Mouse (Mus musculus) spleen, adult 18-20 months (tissue): Measurements from ENCODE around the gene Rheb.
"Not testable (repeated sequence)": the region's sequence is repeated elsewhere in the genome, so short reads cannot be mapped to it uniquely, and the experiment has no call there.

Experiments
- DNase-seq, 2 experiments: peaks; one replicate each; pipeline ENCODE4 v3.0.0; 2022; ENCODE audit warnings: mixed read lengths in 2 of 2

Rheb gene

DNA sequence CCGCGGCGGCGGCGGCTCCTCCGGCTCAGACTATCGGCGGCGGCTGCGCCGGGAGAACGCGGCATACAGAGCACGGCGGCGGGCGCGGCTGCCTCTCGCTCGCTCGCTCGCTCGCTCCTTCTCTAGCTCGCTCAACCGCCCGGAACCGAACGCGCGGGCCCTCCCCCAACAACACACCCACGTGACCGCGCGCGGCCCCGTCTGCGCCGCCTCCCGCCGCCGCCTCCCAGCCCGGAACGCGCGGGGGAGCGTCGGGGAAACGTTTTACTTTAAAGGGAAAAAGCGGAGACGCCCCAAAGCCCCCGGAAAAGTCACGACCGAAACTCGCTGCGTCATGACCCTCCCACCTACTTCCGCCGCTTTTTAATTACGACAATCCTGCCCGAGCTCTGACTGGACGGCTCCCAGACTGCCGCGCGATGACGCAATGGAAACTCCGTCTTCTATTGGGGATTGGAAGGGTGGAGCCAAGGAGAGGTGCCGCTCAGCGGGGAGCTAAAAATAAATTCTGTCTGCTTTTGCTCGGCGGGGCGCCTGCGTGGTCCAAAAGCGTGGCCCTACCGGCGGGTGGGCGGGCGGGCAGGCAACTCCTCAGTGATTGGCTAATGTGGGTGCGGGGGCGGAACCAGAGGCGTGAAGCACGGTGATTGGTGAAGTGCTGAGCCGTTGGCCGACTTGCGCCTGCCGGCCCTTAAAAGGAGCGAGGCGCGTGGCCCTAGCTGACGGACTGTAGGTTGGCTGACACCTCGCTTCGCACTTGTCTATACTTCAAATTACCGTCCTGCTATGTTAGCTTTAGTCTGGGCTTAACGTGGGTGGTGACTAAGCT lies at the start of gene Rheb:
Rheb (minus strand) TSS at position 351 of the 829 bp plus-strand sequence.
- peak; percentile 93 to 97 for DNase-seq

DNA sequence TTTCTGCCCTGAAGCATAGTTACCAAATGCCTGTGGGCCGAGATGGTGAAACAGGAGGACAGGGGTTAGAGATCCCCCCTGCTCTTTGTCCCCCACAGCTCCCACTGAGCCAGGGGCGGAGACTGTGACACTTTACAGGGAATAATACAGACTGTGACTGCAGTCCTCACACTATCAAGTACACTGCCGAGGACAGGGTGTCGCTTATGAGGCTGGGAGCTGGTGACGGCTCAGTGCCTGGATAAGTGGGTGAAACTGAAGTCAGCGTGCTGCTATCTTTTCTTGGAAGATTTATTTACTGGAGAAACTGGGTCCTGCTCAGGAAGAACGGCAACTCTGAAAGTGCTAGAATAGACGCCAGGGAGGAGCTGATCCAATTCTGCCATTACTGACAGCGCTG lies 47.4 kb upstream of the Rheb start:
- no peak for DNase-seq

DNA sequence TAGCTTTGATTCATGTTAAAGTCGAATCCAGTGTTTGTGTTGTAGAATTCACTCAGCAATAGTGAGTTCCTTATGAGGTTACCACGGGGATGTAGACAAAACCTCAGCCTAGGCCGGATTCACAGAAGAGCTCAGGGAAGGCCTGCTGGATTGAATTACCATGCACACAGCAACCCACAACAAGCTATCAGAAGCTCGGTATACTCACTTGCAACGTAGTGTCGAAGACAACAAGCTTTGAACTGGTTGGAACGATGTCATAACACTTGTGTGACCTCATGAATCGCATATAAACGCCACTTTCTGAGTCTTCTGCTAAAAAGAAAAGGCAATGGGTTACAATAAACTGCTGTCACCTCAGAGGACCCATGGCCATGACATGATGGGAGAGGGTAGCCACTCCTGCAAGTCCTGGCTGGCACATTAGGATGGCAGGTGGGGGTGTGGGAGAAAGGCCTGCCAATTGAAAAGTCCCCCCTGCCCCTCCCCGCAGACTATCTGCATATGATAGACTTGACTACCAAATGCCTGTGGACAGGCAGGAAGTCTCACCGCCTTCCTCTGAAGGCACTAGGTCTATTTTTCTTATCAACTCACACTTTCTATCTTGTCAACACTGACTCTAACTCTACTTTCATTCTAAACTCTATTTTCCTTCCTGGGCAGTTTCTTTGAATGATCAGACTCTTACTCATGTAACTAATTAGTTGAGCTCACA lies 46.6 kb upstream of the Rheb start:
- no peak for DNase-seq

- no peak for DNase-seq
These were observed 44.8 kb upstream of the Rheb start for GRCm38 (mm10) chr5:24887271-24887670.

GRCm38 (mm10) chr5:24878713-24879112 lies 36.3 kb upstream of the Rheb start:
- no peak for DNase-seq

DNA sequence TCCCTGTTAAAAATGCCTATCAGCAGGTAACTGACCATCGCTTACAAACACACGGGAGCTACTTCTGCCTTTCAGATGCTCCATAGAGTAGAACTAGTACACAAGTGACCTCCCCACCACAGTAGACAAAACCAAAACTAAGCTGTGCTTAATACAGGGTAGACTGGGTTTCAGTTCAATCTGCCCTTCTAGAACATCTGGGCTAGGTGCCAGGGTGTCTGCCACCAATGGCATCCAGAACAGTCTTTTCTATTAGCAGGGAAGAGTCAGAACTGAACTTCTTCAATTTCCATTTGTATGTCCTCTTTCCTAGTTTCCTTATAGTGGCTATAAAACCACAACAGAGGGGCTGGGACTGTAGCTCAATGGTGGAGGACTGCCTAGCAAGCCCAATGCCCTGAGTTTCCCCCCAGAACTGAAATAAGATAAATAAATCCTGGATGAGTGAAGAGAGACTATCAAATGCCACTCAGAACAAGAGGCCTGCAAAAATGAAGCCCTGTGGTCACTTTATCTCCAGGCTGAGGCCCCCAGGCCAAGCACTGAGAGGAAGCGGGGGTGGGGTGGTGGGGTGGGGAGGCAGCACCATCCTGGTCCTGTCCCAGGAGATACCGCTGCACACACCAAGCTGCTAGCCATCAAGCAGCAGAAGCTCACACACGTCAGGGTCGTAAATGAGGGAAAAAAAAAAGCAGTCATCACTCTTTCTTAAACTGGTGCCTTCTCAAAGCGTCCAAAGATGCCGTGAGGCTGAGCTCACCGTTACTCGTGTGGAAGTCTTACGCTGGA lies 35.6 kb upstream of the Rheb start:
- DNase-seq: no peak

GRCm38 (mm10) chr5:24876653-24877052 lies 34.2 kb upstream of the Rheb start:
- no peak for DNase-seq

DNA sequence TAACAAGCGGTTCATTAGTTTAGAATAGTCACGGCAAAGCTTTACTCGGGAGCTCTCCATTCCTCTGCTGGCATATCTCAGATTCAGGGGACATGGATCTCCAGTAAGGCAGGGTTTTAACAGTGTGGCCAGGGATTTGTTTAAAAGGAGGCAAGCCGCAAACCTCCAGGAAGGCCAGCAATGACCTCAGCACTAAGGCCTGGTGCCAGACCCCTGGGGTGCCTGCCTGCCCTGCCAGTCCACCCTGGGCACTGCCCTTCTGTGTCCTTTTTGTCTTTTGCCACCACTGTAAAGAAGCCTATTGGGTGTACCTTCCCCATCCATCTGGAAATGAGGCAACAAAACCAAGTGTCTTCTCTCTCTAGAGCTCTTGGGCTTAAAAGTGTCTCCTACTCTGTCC lies 31.7 kb upstream of the Rheb start:
- DNase-seq: no peak

DNA sequence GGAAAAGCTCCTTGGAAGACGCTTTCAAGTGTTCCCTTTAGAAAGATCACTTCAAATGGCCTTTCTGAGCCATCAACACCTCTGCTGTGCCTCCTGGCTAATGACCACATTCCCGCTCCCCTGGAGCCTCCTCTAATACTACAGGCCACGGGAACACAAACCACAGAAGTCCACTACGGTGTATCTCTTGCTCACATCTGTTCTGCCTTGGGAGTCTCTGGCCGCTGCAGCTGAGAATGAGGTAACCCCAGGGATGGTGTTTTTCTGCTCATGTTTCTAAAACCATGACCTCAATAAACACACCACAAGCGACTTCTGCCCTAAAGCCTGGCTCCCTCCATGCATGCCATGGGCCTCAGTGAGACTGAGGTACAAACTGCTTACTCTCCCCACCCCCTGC lies 30.8 kb upstream of the Rheb start:
- no peak for DNase-seq

DNA sequence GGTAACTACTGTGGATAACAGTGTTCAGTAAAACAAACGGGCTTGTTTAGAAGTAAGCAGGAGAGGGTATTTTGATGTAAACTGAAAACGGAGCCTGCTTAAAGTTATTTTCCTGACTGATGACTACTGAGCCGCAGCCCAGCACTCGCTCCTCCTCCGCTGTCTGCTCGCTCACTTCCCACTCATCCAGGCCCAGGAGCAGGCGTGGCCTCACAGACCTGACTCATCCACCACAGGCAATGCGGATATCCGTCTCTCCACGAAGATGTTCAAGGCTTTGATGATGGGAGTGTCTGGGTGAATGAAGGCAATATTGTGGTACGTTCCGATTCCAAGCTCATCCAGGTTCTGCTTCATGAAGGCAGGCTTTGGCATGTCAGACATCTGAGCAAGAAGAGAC lies 28.9 kb upstream of the Rheb start:
- no peak for DNase-seq

GRCm38 (mm10) chr5:24869796-24870289 lies 27.4 kb upstream of the Rheb start:
- DNase-seq: no peak

GRCm38 (mm10) chr5:24863804-24864203 lies 21.4 kb upstream of the Rheb start:
- no peak for DNase-seq

DNA sequence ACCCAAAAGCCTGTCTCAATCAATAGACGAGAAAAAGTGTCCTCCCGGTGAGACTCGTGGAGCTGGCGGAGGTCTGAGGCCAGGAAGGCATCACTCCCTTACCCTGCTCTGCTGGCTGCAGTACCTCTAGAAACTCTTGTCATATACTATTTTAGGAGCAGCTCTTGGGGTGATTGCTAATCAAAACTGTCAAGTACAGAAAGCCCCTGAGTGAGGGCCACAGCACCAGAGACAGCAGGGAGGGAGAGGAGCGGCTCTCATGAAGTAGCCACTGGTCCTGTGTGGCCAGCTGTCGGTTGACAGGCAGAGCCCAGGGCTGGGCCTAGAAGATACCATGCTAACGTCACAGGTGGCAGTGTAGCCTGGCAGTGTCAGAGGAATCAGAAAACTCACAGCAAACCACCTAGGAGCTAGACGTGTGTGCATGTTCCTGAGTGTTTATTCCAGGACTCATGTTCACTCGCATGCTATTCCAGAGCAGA lies 19.1 kb upstream of the Rheb start:
- no peak for DNase-seq

DNA sequence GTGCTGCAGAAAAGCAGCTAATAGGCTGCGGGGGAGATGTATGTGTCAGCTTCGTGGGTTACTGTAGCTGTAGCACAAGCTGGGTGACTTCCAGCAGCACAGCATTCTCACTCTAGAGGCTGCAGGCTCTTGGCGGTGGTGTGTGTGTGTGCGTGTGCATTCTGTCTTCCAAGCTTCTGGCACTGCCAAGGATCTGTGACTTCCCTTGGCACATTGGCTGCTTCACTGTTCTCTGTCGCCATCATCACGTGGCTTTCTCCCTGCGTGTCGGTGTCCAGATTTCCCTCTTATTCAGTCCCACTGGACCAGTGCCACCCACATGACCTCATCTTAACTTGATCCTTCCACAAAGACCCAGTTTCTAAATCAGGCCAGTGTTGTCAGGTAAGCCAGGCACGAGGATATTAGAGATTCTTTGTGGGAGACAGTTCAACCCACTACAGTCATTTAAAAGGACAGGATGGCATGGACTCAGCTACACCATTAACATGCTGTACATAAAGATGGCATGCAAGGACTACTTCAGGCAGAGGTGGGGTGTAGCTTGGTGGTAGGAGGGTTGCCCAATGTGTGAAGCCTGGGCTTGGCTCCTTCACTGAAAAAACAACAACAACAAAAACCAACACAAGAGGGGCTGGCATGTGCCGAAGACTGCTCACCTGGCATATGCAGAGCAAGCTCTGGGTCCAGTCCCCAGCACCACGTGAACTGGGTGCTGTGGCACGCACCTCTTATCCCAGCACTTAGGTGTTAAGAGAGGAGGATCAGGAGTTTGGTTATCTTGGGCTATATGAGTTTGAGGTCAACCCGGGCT lies 18.4 kb upstream of the Rheb start:
- DNase-seq: no peak

DNA sequence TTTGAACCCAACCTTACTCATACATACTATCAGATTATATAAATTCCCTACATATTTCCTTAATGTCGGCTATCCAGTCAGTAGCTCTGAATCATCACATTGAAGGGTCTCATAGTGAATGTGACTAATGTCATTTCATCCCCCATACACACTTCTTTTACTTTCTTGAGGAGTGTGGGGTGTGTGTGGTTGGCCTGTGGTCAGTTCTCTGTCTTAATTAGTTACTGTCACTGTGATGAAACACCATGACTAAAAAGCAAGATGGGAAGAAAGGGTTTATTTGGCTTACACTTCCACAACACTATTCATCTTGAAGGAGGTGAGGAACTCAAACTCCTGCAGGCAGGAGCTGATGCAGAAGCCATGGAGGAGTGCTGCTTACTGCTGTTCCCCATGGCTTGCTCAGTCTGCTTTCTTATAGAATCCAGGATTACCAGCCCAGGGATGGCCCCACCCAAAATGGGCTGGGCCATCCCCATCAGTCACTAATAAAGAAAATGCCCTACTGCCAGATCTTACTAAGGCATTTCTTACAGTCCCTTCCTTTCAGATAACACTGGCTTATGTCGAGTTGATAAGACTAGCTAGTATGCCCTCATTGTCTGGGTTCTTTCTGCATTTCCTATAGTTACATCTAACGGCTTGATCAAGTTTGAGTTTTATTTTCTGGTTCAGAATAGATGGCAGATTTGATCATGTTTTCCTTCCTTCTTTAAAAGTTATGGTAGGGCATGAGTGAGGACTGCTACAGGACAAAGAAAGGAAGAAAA lies 17.5 kb upstream of the Rheb start:
- DNase-seq: no peak

- no peak for DNase-seq
These were observed 12.6 kb upstream of the Rheb start for GRCm38 (mm10) chr5:24854827-24855600.

GRCm38 (mm10) chr5:24854256-24854655 lies 11.8 kb upstream of the Rheb start:
- no peak for DNase-seq

- not testable (repeated sequence) for DNase-seq
These were observed 5.8 kb upstream of the Rheb start for GRCm38 (mm10) chr5:24848261-24848660.

GRCm38 (mm10) chr5:24843841-24844240 lies 1.4 kb upstream of the Rheb start:
- DNase-seq: no peak

DNA sequence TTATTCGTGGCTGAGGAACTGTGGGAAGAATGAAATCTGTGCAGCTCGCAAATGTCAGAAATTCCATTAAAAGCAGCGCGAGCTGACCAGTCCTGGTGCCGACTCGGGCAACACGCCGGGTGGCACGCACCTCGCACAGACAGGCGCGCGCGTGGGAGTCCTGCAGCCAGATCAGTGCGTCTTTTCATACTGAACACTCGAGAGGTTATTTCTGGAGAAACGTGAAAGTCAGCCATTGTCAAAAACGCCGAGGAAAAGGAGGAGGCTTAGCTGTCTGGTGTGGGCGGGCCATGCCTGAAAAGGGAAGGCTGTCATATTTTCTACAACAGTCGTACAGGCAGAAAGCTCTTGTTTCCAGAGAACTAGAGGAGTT lies 665 bp upstream of the Rheb start:
- no peak for DNase-seq
